Mouse (Mus musculus) spleen, embryonic (tissue): Measurements from ENCODE around the gene Tmem208.

Source experiments
- CTCF ChIA-PET: fragments of 350-600 bp; sonication (Branson Sonifier 250); formaldehyde crosslinking; loops from one replicate; lab custom pipeline; 2022; lab: Charles Lee

Tmem208 gene

DNA sequence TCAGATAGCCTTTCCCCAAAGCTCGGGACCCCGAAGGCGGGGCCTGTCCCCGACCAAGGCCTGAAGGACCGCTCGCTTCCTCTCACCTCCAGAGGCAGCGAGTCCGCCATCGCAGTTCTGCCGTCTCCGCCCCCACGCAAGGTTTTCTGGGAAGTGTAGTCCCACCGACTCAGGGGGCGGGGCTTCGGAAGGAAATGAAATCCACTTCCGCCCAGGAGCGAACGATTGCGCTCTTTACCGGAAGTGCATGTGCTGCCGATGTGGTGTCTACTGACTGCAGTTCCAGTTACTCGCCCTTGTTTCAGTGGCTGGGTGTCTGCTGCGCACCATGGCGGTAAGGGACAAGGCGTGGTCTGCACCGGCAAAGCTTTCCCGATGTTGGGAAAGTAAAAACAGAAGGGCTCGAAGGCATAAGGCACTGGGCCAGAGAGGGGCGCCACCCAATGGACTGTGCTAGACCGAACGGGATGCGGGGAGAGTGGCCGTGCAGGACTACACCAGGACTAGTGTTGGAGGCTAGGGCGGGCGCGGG, at the start of gene Tmem208, which contains the start of gene Lrrc29:
Gene Tmem208, plus strand, starts transcription at position 214 of the 532 bp plus-strand sequence.
Gene Lrrc29, minus strand, starts transcription at position 138 of the 532 bp plus-strand sequence.
- CTCF ChIA-PET = no interaction called here

DNA sequence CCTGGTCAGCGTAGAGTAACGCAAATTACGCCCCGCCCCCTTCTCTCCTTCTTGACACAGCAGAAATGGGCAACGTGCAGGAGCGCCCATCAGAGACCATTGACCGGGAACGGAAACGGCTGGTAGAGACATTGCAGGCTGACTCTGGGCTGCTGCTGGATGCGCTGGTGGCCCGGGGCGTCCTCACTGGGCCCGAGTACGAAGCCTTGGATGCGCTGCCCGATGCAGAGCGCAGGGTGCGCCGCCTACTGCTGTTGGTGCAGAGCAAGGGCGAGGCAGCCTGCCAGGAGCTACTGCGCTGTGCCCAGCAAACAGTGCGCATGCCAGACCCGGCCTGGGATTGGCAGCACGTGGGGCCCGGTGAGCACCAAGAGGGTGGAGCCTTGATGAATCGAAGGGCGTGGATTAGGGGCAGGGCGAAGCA, 47.2 kb upstream of the Tmem208 start:
- CTCF ChIA-PET = interaction anchor here (1.4 kb wide), 1 partner anchor 21 kb away, joined by 7 read pairs; no protein-coding TSS in a partner anchor

DNA sequence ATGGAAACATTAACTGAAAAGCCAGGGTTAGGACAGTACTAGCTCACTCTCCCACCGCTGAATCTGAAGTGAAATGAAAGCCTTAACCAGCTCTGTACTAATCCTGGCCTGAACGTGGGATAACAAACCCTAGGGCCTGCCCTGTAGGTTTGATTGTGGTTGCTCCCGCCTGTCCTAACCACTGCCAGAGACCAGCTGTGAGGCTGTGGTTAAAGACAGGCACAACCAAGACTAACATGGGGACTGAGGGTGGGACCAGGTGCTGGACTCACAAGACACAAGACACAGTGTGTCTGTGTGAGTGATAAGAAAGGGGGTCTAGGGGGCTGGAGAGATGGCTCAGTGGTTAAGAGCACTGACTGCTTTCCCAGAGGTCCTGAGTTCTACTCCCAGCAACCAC, 45.6 kb upstream of the Tmem208 start:
- CTCF ChIA-PET = interaction anchor here (1.3 kb wide), 1 partner anchor 27 kb away, joined by 4 read pairs; no protein-coding TSS in a partner anchor

DNA sequence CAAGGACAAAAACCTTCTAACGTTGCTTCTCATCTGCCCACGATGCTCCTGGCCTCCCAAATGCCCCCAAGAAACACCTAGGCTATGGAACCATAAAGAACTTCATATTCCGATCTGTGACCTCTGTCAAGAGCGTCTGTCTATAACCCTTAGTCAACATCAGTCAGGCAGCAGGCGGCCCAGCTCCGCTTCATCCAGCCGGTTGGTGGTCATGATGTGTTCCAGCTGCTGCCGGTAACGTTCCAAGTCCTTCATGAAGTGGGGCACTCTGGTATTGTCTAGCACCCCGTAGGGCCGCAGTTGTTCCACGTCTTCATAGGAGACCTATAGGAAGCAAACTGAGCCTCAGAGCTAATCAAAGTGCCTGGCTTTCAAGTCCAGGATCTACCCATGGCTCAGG, 44.3 kb upstream of the Tmem208 start:
- CTCF ChIA-PET = interaction anchor here (1.0 kb wide), 1 partner anchor 16 kb away, joined by 3 read pairs; the partner anchor contains the start of gene E2f4

DNA sequence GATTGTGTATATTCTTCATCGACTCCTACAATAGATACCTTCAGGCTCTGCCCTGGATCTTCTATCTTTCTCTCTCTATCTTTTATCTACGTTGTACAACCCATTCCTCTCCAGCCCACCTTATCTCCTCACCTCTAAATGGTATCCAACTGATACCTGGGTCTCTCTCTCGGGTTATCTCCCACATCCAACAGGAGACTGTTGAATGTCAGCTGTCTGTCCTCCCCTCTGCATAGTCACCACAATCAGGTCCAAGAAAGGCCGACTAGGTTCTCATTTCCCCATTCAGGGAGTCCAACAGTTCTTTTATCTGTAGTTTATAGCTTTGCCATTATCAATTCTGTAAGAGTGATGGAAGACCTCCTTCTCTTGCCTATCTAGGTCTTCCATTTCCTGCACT, 43.9 kb upstream of the Tmem208 start:
- CTCF ChIA-PET = interaction anchor here (1.0 to 1.1 kb wide), 2 partner anchors 23 to 27 kb away, joined by 4 to 5 read pairs; partner anchors contain the start of gene B3gnt9

DNA sequence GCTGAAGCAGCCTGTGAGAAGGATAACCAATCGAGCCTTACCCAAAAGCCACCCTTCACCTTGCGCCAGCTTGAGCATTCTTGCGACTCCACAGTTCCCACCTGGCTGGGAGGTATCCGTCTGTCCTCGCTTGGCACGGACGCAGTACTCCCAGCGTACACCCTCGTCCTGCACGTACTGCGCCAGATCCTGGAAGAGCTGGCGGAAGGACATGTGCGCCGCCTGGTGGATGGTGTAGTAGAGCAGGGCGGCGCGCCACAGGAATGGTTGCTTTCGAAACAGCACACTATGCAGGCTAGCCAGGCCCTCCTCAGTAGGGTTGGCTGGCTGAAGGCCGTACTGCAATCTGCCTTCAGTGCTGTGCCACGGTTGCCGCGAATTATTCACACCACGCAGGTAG, 43.1 kb upstream of the Tmem208 start:
- CTCF ChIA-PET = interaction anchor here (0.9 to 1.1 kb wide), 3 partner anchors 24 to 104 kb away, joined by 3 to 5 read pairs (median 4); partner anchors contain the start of gene B3gnt9

DNA sequence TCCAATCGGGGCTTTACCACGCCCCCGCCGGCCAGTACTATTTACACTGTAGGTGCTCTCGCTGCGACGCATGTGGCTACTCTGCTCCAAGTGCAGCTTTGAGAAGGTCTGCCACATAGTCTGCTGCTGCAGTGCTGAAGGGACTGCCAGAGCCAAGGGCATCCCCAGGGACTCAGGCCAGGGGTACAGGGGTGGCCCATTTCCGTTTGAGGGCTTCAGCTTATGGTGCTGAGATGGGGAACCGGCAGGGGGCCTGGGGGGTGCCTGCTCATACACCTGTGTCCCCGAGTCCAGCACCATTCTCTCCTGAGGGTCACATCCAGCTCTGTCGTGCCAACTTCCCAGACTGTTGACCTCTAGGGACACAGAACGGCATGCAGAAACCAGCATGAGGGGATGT, 40.6 kb upstream of the Tmem208 start:
- CTCF ChIA-PET = no interaction called here

DNA sequence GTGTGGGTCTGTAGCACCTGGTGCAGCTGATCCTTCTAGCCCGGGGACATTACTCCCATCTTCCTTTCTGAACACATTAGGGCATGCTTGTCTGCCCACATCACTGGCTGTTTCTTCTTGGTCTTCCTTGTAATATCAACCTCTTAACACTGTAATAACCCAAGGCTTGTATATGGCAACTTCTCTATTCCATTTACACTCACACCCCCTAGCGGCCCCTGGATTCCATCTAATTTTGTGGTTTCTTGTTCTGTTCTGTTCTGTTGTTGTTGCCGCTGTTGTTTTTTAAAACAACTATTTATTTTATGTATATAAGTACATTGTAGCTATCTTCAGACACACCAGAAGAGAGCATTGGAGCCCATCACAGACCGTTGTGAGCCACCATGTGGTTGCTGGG, 39.2 kb upstream of the Tmem208 start:
- CTCF ChIA-PET = no interaction called here

DNA sequence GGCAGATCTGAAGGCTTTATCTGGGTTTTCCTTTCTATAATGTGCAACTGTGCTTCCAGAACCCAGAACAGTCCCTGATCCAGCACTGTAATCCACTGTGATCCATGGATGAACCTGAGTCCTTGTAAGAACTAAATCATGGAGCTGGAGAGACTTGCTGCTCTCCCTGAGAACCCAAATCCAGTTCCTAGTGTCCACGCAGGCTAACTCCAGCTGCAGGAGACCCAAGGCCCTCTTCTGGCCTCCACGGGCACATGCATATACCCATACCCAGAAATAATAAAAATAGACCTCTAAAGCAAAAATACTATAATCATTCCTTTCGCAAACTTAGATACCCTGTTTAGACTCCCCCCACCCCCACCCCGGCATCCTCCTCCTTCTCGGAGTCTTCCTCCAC, 37.9 kb upstream of the Tmem208 start:
- CTCF ChIA-PET = interaction anchor here (1.3 kb wide), 1 partner anchor 11 kb away, joined by 3 read pairs; no protein-coding TSS in a partner anchor

DNA sequence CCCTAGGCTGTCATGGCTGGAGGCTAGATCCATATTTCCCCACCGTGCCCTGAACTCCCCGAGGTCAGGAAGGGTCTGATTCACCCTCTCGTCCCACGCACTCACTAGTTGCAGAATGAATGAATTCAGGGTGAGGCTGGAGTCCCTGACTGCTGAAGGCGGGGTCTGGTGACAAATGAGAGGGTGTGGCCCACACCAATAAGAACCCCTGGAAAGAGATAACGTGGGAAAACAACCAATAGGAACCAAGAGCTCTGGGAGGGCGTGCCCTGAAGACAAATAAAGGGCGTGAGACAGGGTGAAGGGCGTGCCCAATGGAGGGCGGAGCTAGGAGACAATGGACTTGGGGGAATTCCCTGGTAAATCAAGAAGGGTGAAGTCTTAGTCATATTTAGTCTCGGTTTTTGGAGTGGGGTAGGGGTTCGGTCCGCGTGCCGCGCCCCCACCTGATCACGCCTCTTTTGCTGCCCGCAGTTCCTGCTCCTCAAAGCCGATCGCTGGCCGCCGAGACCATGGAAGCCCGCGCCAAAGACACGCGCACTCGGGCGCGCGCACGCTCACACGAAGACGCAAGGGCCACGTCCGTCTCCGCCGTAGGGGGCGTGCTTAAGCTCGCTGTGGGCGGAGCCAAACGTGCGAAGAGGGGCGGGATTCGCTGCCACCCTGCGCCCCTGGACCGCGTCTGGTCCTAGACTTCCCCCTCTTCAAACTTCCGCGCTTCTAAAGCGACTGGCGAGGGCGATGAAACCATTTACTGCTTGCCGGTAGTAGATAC, 37.0 kb upstream of the Tmem208 start:
- CTCF ChIA-PET = interaction anchor here (0.6 kb wide), 1 partner anchor 28 kb away, joined by 3 read pairs; no protein-coding TSS in a partner anchor

DNA sequence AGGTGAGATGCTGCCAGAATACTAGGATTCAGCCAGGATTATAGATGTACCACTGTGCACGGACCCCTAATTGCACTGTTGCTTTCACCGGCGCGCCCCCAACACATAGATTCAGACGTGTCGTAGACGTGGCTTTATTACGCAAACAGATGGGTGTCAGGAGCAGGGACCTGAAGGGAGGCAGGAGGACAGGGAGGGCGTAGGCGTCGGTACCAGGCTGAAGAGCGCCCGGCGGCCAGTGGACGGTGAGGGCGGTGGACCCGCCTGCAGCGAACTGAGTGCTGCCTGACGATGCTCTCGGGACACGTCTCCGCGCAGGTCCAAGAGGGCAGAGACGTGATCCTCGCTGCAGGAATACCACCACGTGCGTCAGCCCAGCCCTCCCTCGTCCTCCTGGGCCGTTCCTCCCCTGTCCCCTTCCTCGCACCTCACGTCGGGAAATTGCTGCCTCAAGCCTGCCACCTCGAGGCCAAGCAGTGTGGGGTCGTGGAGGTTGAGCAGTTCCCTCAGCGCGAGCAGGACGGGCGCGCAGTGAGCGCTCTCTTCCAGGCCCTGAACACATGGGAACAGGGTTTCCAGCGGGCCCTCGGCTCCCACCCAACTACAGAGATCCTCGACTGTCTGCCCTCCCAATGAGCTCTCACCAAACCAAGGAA, 36.2 kb upstream of the Tmem208 start, which contains the start of gene 4931428F04Rik:
Gene 4931428F04Rik, minus strand, starts transcription at position 60 of the 656 bp plus-strand sequence.
- CTCF ChIA-PET = no interaction called here

DNA sequence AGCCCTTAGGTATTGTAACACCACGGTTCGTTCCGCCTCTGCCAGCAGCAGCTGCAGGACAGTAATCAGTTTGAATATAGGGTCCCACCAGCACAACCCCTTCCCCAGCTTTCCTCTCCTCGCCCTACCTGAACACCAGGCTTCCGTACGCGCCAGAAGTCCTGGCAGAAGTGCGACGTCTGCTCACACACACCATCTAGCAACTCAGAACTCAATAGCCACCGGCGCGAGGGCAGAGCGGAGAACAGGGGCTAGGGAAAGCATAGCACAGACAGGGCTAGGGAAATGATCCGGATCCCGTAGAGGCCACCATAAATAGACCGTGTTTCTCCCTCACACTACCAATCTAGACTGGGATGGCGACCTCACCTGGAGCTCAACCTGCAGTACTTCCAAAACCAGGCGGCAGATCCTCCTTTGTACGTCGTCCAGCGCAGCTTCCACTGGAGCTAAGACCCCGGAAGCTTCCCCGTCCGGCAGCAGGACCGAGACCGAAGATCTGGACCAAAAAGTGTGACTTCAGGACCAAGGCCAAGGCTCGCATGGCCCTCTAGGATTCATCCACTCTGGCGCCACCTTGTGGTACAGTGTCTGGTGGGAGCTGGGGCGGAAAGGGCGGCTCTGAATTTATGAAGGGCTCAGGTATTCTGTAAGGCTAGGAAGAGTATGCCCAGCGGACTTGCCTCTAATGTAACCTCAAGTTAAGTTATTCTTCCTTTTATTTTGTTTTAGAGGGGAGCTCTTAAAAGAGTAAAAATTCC, 35.4 kb upstream of the Tmem208 start:
- CTCF ChIA-PET = interaction anchor here (0.9 kb wide), 1 partner anchor 14 kb away, joined by 3 read pairs; no protein-coding TSS in a partner anchor

DNA sequence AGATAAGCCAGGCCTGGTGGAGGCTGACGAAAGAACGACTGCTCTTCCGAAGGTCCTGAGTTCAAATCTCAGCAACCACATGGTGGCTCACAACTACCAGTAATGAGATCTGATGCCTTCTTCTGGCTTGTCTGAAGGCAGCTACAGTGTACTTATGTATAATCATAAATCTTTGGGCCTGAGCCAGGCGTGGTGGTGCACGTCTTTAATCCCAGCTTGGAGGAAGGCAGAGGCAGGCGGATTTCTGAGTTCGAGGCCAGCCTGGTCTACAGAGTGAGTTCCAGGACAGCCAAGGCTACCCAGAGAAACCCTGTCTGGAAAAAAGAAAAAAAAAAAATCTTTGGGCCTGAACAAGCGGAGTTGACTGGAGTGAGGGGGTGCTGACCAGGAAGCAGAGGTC, 34.8 kb upstream of the Tmem208 start:
- CTCF ChIA-PET = interaction anchor here (0.7 to 0.9 kb wide), 2 partner anchors 13 to 138 kb away, joined by 3 to 5 read pairs; no protein-coding TSS in a partner anchor

DNA sequence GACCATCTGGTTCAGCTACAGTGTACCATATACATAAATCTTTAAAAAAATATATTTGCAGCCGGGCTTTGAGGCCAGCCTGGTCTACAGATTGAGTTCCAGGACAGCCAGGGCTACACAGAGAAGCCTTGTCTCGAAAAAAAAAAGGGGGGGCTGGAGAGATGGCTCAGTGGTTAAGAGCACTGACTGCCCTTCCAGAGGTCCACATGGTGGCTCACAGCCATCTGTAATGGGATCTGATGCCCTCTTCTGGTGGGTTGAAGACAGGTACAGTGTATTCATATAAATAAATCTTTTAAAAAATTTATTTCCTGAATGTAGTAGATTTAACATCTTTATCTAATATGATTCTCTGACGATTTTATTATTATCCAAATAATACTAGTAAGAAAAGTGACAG, 34.4 kb upstream of the Tmem208 start:
- CTCF ChIA-PET = interaction anchor here (0.7 kb wide), 1 partner anchor 138 kb away, joined by 5 read pairs; no protein-coding TSS in a partner anchor

DNA sequence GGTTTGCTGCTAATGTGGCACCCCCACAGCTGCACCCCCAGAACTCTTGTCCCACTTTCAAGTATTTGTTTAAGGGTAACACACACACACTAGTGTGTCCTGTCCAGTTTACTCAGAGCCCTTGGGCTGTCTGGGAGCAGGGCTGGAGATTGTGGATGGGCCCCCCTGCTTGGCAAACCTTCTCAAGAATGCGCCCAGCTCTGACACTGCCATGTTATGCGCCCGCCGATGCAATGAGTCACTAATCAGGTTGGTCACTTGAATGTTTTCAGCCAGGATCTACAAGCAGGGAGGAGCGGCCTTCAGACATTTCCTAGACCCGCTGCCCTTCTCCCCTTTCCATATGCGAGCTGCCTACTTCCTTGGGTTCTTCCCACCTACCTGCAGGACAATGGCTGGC, 33.7 kb upstream of the Tmem208 start:
- CTCF ChIA-PET = no interaction called here

DNA sequence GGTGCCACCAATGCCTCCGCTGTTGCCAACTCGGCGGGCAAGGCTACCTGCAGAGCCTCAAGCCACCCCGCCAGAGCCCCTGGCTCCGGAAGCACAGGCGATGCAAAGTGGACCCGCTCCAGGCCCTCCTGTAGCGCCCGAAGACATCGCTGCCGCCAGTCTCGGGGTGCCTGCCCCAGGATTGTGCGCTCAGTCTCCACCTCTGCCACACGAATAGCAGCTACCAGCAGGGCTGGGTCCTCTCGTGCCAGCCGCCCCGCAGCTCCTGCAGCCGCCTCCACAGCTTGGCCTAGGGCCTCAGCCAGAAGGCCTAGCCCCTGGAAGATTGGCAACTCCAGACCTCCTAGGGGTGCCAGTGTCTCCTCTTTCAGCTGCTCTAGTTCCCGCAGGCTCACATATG, 32.7 kb upstream of the Tmem208 start:
- CTCF ChIA-PET = no interaction called here

DNA sequence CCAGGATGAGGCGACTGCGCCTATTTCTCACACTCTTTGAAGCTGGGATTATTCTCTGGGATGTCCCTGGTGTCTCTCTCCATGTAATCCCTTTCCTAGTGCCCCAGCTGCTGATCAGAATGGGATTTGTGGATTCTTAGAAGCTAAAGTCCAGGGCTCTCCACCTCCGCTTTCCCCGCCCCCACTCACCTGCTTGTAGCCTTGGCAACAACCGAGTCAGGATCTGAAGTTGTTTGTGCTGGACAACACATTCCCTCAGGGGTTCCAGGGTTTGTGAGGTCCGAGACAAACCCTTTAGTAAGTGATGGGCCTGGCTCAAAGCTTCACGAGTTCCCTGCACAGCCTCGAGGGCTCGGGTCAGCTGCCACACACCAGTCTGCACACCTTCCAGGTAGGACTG, 31.4 kb upstream of the Tmem208 start:
- CTCF ChIA-PET = no interaction called here

DNA sequence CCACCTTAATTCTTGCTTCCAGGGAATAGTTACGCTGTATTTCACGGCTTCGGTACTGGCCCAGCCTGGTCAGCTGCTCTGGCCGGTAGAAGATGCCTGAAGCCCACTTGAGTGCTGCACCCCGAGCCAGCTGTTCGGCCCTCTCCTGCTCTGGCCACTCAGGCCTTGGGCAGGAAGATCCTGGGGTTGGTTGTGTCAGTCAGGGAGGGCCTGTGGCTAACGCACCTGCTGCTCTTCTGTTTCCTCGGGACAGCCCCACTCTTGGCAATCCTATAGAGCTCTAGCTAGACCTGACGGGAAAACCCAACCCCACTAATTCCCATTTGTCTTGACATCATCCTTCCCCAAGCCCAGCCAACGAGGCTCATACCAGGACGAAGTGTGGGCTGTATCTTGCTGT, 30.9 kb upstream of the Tmem208 start:
- CTCF ChIA-PET = no interaction called here

DNA sequence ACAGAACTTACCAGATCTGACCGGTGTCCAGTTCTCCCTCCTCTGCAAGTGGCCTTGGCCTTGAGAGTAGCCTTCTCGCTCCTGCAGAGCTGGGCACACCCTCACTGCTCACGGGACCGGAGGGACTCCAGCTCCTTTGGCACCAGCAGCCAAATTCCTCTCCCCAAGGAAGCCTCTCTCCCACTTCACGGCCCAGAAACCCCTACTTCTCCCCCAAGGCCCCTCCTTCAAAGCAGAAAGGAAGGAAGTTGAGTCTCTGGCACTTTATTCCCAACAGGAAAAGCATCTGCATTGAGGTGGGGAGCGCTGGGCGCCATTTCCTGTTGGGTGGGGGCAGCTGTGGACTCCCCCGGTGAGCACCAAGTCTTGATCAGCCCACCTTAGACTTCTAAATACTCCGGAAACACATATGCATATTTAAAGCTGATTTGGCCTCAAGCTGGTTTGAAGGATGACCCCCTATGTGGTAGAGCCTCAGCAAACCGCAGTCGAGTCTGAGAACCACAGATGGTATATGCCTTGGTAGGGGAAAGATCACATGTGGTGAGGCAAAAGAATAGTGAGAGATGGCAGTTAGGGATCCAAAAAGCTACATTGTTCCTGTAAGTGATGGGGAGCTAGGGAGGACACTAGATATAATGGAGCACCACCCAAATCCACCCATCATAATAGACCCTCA, 30.1 kb upstream of the Tmem208 start, which contains the start of gene Exoc3l:
Gene Exoc3l, minus strand, starts transcription at position 207 of the 679 bp plus-strand sequence.
- CTCF ChIA-PET = interaction anchor here (0.7 kb wide), 1 partner anchor 123 kb away, joined by 3 read pairs; no protein-coding TSS in a partner anchor
